Mouse (Mus musculus) stomach, postnatal 0 days (tissue): ENCODE data around the gene Tnfrsf13c. TPM values are rescaled to one million over a fixed set of nuclear protein-coding genes. Genes with fewer than 3 reads are reported as not detected.

Experiments used
- ATAC-seq: fragments of 200-750 bp; cut with Nextera tagmentation; 2 replicates; pipeline ENCODE4 v1.8.0; 2017; ENCODE audit not compliant: low FRiP score, low TSS enrichment
- DNase-seq: peaks from one replicate; pipeline ENCODE4 v3.0.0-alpha.2; 2016; ENCODE audit warnings: low spot score
- H3K27ac ChIP-seq: fragments of 300-500 bp; sonication (generic); replicated peaks from 2 replicates; pipeline ENCODE4 v1.5.1; 2014; ENCODE audit warnings: mild to moderate bottlenecking, control low read depth
- H3K27me3 ChIP-seq: fragments of 300-500 bp; sonication (generic); 2 replicates; pipeline ENCODE4 v1.6.1; 2014; ENCODE audit warnings: low read length; ENCODE audit not compliant: control insufficient read depth, insufficient read depth
- H3K36me3 ChIP-seq: fragments of 300-500 bp; sonication (generic); 2 replicates; pipeline ENCODE4 v1.6.1; 2014; ENCODE audit warnings: low read length, mixed read lengths; ENCODE audit not compliant: control insufficient read depth, insufficient read depth
- H3K4me1 ChIP-seq: fragments of 300-500 bp; sonication (generic); replicated peaks from 2 replicates; pipeline ENCODE4 v1.6.1; 2014; ENCODE audit warnings: antibody characterized with exemption; ENCODE audit not compliant: control insufficient read depth, insufficient read depth
- H3K4me2 ChIP-seq: fragments of 300-500 bp; sonication (generic); replicated peaks from 2 replicates; pipeline ENCODE4 v1.6.1; 2014; ENCODE audit warnings: low read depth, mild to moderate bottlenecking, control low read depth, moderate library complexity
- H3K4me3 ChIP-seq: fragments of 300-500 bp; sonication (generic); 2 replicates; pipeline ENCODE4 v1.5.1; 2014; ENCODE audit warnings: low read depth, low read length, control low read depth
- H3K9ac ChIP-seq: fragments of 300-500 bp; sonication (generic); 2 replicates; pipeline ENCODE4 v1.6.1; 2014; ENCODE audit warnings: mild to moderate bottlenecking, low read length, control low read depth, mixed read lengths
- H3K9me3 ChIP-seq: fragments of 300-500 bp; sonication (generic); 2 replicates; pipeline ENCODE4 v1.6.1; 2016; ENCODE audit warnings: low read length; ENCODE audit not compliant: control insufficient read depth
- CTCF ChIP-seq: IDR thresholded peaks from 2 replicates; pipeline ENCODE4 v1.5.1; 2016; ENCODE audit warnings: antibody characterized with exemption, low read depth, mild to moderate bottlenecking, moderate library complexity
- EP300 ChIP-seq: optimal IDR thresholded peaks from 2 replicates; pipeline ENCODE3; 2016; ENCODE audit warnings: antibody characterized with exemption
- WGBS: fragments of 180-500 bp; shearing (Covaris S2); extraction: QIAGEN DNeasy Blood & Tissue Kit; methylation state at CpG from one replicate; pipeline ENCODE4 v1.1.7; 2014; 5-methylcytosine and 5-hydroxymethylcytosine counted together
- polyA plus RNA-seq: library from polyadenylated mRNA; unstranded; fragments of >200 nt; fragmentation: Nextera tagmentation; extraction: Ambion mirVana; gene quantifications from 2 replicates; pipeline ENCODE4 v1.2.1, GENCODE M21; 2015

Gene Tnfrsf13c
- polyA plus RNA-seq, 1 experiment from 2014 or later, result not detected

DNA sequence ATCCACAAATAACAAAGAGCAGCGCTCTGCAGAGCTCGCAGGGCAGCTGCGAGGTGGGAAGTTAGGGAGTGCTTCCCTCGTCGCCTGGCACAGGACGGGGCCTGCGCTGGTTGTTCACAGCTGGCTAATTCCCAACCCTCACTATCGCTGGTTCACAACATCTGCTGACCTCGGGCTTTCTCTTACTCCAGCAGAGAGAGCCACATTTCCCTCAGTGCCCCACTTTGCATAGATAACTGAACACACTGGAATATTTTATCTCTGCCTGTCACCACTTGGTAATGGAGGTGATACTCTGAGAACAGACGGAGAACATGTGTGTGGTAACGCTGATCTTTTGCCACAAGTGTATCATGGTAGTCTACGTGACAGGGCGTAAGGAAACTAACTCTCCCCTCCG lies 38.0 kb downstream of the Tnfrsf13c start:
- ATAC-seq (no peak), DNase-seq (no peak)
- 75% methylated on average over 14 of the region's 14 CpGs for WGBS
- Histone ChIP-seq H3K4me1 (no peaks in the 10 kb centered on the region), H3K9me3 (0 out of 2 replicates have a peak, but pooled peaks cover 2% of the 10 kb centered on the region), H3K27me3 (no peaks in the 10 kb centered on the region), H3K36me3 (peaks cover 68% of the 10 kb centered on the region), H3K27ac (no peak overlapping the region), H3K4me3 (no peak overlapping the region), H3K4me2 (no peak overlapping the region), H3K9ac (no peak overlapping the region)
- TF ChIP-seq CTCF (no peak), EP300 (no peak)

DNA sequence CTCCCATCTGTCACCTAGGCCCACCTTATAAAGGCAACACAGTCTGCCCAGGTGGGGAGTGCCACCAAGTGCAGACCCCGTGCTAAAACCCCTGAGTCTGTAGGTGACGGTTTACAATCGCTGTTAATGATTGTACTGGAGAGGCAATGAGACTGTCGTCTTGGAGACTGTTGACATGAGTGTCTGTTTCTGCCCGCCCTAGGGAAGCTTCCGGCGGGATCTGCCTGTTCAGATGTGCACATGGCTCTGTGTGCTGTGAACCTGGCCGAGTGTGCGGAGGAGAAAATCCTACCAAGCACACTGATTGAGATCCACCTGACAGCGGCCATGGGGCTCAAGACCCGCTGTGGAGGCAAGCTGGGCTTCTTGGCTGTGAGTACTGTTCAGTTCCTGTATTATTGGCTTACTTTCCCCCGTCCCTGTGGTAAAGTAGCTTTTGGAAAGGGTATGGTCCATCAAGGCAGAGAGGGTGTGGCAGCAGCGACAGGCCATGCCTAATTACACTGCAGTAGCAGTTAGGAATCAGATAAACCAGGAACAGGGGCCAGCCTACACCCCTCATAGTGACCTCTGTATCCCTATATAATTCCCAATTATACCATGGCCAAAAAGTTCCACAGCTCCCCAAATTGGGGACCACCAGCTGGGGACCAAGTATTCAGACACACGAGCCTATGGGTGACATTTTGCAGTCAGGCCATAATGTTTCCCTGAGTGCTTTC lies 38.9 kb downstream of the Tnfrsf13c start:
- H3K9me3 ChIP-seq, result 0 out of 2 replicates have a peak, but pooled peaks cover 2% of the 10 kb centered on the region
- peaks cover 74% of the 10 kb centered on the region for H3K36me3 ChIP-seq
- H3K4me2 ChIP-seq, result no peak overlapping the region
- DNase-seq (no peak), ATAC-seq (no peak)
- TF ChIP-seq EP300, result no peak
- H3K27me3 ChIP-seq, result no peaks in the 10 kb centered on the region
- H3K4me3 ChIP-seq, result no peak overlapping the region
- no peak overlapping the region for H3K27ac ChIP-seq
- H3K4me1 ChIP-seq, result no peaks in the 10 kb centered on the region
- WGBS, result 78% methylated on average over 14 of the region's 14 CpGs
- no peak overlapping the region for H3K9ac ChIP-seq

DNA sequence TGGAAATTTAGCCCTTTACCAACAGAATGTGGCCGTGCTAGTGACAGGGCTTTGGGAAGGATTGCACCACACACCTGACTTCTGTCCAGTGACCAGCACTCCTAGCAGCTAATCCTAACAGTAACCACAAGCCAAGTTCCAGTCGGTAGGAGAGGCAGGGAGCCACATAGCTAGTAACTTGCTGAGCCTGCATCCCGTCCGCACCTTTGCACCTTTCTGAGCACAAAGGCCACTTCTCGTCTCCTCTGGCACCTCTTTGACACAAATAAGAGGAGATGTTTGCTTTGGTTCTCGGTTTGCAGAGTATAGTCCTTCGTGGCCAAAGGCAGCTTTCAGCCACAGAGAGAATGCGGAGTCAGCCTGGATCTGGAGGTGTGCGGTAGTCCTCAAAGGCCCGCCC lies 39.5 kb downstream of the Tnfrsf13c start:
- Histone ChIP-seq H3K9ac (no peak overlapping the region), H3K27ac (no peak overlapping the region), H3K4me3 (no peak overlapping the region), H3K4me2 (no peak overlapping the region), H3K9me3 (0 out of 2 replicates have a peak, but pooled peaks cover 2% of the 10 kb centered on the region), H3K36me3 (peaks cover 75% of the 10 kb centered on the region), H3K4me1 (no peaks in the 10 kb centered on the region), H3K27me3 (no peaks in the 10 kb centered on the region)
- no peak for DNase-seq
- no peak for ATAC-seq
- TF ChIP-seq EP300, result no peak
- TF ChIP-seq CTCF, result no peak
- WGBS, result 73% methylated on average over 10 of the region's 10 CpGs

DNA sequence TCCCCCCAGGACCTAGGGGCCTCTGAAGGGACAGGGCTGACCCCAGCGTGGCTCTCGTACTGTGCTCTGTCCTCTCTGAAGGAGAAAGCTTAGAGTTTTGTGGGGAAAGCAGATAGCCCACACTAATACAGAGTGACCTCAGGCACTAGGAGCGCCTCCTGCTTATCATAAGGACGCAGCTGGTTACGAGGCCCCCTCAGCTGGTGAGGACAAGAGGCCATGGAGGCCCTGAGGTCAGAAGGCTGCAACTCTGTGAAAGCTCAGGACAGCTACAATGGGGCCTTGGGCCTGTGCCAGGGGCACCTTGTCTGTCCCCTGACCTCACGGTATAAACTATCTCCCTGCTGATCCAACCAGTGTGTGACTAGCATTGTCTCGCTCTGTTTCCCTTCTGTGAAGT lies 40.0 kb downstream of the Tnfrsf13c start:
- ATAC-seq (no peak), DNase-seq (no peak)
- no peaks in the 10 kb centered on the region for H3K27me3 ChIP-seq
- WGBS, result 74% methylated on average over 7 of the region's 7 CpGs
- no peak overlapping the region for H3K9ac ChIP-seq
- TF ChIP-seq CTCF (no peak), EP300 (no peak)
- H3K9me3 ChIP-seq, result 0 out of 2 replicates have a peak, but pooled peaks cover 2% of the 10 kb centered on the region
- no peak overlapping the region for H3K4me3 ChIP-seq
- H3K36me3 ChIP-seq, result peaks cover 77% of the 10 kb centered on the region
- H3K27ac ChIP-seq, result no peak overlapping the region
- no peak overlapping the region for H3K4me2 ChIP-seq
- no peaks in the 10 kb centered on the region for H3K4me1 ChIP-seq

DNA sequence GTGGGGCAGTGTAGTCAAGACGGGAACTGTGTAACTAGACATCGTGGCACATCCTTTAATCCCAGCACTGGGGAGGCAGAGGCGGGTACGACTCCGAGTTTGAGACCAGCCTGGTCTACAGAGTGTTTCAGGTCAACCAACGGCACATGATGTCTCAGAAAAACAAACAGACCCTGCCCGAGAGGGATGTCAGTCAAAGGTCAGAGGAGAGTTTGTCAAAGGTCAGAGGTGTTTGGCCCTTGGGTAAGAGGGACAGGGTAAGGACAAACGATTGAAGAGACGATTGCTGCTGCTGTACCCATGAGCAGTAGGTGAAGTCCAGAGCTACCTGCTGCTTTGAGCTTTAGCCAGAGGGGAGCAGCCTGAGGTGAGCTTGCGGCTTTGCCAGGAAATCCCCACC lies 40.6 kb downstream of the Tnfrsf13c start:
- Histone ChIP-seq H3K36me3 (peaks cover 82% of the 10 kb centered on the region), H3K9me3 (0 out of 2 replicates have a peak, but pooled peaks cover 2% of the 10 kb centered on the region), H3K4me3 (no peak overlapping the region), H3K4me2 (no peak overlapping the region), H3K4me1 (no peaks in the 10 kb centered on the region), H3K27ac (no peak overlapping the region), H3K27me3 (no peaks in the 10 kb centered on the region), H3K9ac (no peak overlapping the region)
- ATAC-seq (no peak), DNase-seq (no peak)
- 64% methylated on average over 10 of the region's 10 CpGs for WGBS
- TF ChIP-seq EP300 (no peak), CTCF (no peak)

DNA sequence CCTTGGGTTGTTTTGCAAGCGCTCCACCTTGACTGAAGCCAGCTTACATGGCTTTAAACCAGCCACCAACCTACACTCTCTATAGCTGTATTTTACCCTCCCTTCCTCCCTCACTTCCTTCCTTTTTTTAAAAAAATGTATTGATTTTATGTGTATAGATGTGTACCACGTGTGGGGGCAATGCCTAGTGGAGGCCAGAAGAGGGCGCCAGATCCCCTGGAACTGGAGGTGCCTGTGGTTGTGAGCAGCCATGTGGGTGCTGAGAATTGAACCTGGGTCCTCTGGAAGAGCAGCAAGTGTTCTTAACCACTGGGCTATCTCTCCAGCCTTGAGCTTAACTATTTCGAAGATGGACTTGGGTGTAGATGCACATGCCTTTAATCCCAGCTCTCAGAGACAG lies 41.9 kb downstream of the Tnfrsf13c start:
- 0 out of 2 replicates have a peak, but pooled peaks cover 2% of the 10 kb centered on the region for H3K9me3 ChIP-seq
- no peak for DNase-seq
- no peaks in the 10 kb centered on the region for H3K4me1 ChIP-seq
- no peak overlapping the region for H3K4me2 ChIP-seq
- no peak for ATAC-seq
- no peaks in the 10 kb centered on the region for H3K27me3 ChIP-seq
- no peak overlapping the region for H3K9ac ChIP-seq
- WGBS, result 94% methylated on average over 4 of the region's 4 CpGs
- TF ChIP-seq CTCF (peak; percentile 49), EP300 (no peak)
- peaks cover 83% of the 10 kb centered on the region for H3K36me3 ChIP-seq
- no peak overlapping the region for H3K27ac ChIP-seq
- no peak overlapping the region for H3K4me3 ChIP-seq
